Mouse (Mus musculus) c-Kit-positive CD71-positive TER-119-positive erythroid progenitor cells, embryonic 14.5 days (primary cell): ENCODE data around the gene Fuom.
"Not testable (repeated sequence)": the region's sequence is repeated elsewhere in the genome, so short reads cannot be mapped to it uniquely, and the experiment has no call there.

Experiments
- DNase-seq: peaks from one replicate; pipeline ENCODE4 v3.0.0-alpha.2; 2013; ENCODE audit warnings: low spot score

The Fuom gene

GRCm38 (mm10) chr7:140101993-140102860 lies at the start of gene Fuom:
Gene Fuom, minus strand, starts transcription at chr7:140102441.
- DNase-seq = peak; percentile 75

GRCm38 (mm10) chr7:140144550-140144949 lies 42.3 kb upstream of the Fuom start:
- DNase-seq = no peak

GRCm38 (mm10) chr7:140141350-140141749 lies 39.1 kb upstream of the Fuom start:
- DNase-seq = peak; percentile 66

DNA sequence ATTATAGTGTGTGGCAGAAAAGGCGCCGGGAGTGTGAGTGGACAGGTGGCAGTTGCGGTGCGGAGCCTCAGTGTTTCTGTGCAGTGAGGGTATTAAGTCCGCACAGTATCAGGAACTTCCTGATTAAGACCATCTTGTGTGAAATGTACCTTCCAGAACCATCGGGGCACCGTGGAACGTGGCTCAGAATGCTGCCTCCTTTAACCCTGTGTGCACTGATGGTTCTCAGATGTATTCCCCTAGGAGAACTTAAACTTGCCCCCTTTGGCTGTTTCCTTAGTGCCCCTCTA lies 35.7 kb upstream of the Fuom start:
- DNase-seq = peak; percentile 28

- peak; percentile 92 for DNase-seq
Observed at GRCm38 (mm10) chr7:140137135-140138020, 35.1 kb upstream of the Fuom start, which contains the start of gene Mtg1. Gene Mtg1, plus strand, starts transcription at chr7:140137564.

- no peak for DNase-seq
Observed at GRCm38 (mm10) chr7:140135106-140135770, 33.0 kb upstream of the Fuom start.

DNA sequence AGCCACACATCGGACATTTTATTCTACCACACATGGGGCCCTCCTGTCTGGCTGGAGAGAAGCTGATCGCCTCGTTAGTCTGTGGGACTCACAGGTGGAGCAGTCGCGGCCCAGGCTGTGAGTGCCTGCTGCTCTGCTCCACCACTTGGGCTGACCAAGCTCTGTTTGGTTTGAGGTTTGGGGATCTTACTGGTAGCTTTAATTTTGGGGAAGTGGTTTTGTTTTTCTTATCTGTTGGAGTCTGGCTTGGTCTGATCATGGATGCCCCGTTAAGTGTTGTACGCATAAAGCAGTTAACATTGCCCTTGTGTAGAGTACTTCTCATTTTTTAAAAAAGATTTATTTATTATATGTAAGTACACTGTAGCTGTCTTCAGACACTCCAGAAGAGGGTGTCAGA lies 31.8 kb upstream of the Fuom start:
- DNase-seq = not testable (repeated sequence)

DNA sequence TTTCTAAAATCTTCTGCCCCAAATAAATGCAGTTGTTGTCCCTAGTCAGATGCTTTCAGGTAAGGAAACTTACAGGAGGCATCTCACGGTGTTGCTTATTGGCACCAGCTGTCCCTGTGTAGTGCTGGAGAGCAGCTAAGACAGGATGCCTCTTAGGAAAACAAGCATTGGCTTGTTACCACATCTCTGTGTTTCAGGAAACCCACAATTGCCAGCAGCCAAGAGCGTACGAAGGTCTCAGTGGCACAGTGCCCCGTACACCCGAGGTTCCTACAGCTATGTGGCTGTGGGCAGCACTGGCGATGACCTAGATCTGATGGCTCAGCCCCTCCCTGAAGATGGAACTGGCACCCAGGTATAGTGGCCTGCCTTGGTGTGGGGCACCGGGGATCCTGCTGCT lies 29.9 kb upstream of the Fuom start:
- DNase-seq = not testable (repeated sequence)

- no peak for DNase-seq
Observed at GRCm38 (mm10) chr7:140127911-140128310, 25.7 kb upstream of the Fuom start.

DNA sequence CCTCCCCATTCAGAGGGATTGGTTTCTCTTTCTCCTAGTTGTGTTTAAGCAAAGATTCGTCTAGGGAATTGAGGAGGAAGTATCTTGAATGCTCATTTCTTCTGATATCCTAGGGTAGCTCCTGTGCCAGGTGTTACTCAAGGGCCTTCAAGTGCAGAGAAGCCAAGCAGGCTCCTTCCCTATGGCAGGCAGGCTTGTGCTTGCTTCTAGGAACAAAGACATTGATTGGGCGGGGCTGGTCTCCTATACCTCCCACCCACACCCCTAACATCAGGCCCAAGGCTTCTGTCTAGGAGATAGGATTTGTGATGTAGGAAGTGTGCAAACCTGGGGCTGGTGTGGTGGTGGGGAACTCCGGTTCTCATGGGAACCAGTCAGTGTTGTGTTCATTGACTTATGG lies 24.7 kb upstream of the Fuom start:
- no peak for DNase-seq

- no peak for DNase-seq
Observed at GRCm38 (mm10) chr7:140126022-140126350, 23.7 kb upstream of the Fuom start.

GRCm38 (mm10) chr7:140125278-140126021 lies 23.2 kb upstream of the Fuom start:
- peak; percentile 87 for DNase-seq

DNA sequence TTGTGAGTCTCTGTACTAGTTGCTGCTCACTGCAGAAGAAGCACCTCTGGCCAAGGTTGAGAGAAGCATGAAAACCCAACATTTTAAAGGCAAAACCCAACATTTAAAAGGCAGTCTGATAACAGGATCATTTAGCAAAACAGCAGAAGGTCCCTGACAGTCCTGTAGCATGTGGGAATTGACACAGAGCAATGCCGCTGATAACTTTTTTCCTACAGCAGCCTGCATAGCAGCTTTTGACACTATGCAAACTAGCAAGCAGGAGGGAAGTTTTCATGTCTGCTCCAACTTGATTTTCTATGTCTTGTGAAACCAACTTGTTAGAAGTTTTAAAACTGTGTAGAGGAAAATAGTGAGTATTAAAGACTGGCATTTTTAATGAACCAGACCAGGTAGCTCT lies 22.1 kb upstream of the Fuom start:
- no peak for DNase-seq

- DNase-seq = no peak
Observed at GRCm38 (mm10) chr7:140122765-140123164, 20.5 kb upstream of the Fuom start.

DNA sequence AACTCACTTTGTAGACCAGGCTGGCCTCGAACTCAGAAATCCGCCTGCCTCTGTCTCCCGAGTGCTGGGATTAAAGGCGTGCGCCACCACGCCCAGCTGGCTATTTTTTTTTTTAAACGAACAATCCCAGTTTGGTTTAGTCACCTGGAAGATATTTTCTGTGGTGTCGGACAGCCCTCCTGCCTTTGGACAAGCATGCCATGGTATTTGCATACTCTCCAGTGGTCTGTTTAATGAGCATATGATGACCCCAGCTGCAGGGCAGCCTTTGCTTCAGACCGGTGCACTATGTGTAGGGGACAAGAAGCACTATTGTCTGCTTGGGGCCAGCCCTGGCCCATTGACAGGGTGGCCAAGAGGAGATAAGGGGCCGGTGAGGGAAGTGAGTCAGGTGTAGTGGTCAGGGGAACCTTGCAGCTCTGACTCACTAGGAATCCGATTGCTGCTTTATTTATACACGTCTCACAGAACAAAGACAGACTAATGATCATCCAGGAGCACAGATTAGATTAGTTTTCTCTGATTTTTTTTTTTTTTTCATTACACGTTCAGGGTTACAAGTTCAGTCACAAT lies 19.2 kb upstream of the Fuom start:
- DNase-seq = no peak

GRCm38 (mm10) chr7:140120484-140120883 lies 18.2 kb upstream of the Fuom start:
- no peak for DNase-seq

DNA sequence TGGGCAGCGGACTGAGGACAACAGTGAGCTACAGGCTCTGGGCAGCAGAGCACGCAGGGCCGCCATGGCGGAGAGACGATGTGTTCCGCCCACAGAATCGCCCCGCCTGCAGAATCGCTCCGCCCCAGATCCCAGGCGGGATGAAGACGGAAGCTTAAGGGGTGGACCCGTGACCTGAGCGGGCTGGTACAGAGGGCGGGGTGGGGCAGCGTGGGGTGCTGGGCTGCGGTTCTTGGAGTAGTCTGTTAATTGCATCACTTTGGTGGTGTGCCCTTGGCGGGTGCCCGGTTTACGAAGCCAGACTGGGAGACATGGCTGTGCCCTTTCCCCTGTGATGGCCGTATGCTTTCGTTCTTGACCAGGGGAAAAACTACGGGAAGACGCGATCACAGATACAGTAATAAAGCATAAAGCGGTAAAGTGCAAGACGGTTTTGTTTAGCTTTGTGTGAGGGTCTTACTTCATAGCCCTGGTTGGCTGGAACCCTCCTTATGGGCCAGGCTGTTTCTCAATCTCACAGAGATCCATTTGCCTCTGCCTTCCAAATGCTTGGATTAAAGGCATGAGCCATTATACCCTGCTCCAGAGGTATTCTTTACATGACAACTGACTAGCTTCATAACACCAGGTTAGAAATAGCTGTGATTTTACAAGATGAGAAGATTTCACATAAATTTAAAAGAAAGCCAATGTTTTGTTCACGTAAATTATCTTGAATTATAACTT lies 14.3 kb upstream of the Fuom start, which contains the start of gene Echs1:
Echs1 (minus strand) TSS at position 148 of the 726 bp plus-strand sequence.
- DNase-seq = peak; percentile 90

GRCm38 (mm10) chr7:140115583-140116328 lies 13.5 kb upstream of the Fuom start, which contains the start of gene Paox:
Gene Paox, plus strand, starts transcription at chr7:140115799.
- DNase-seq = peak; percentile 76

GRCm38 (mm10) chr7:140111943-140112342 lies 9.7 kb upstream of the Fuom start:
- no peak for DNase-seq

GRCm38 (mm10) chr7:140104009-140104408 lies 1.8 kb upstream of the Fuom start:
- no peak for DNase-seq
